Mouse (Mus musculus) inflammation-experienced regulatory T-cells, adult 6 months (primary cell): ENCODE results near the gene Fbxw11. TPM values are rescaled to one million over a fixed set of nuclear protein-coding genes. Genes with fewer than 3 reads are reported as not detected.
"Not testable (repeated sequence)": the region's sequence is repeated elsewhere in the genome, so short reads cannot be mapped to it uniquely, and the experiment has no call there.

Source experiments
- ATAC-seq: one replicate; pipeline ENCODE4 v1.8.0; 2017
- polyA plus RNA-seq, 3 experiments: library from polyadenylated mRNA; unstranded; fragments of 100-300 nt; shearing (Covaris generic); gene quantifications; one replicate each; pipeline ENCODE4 v1.2.1; 2017

The Fbxw11 gene
- polyA plus RNA-seq, 3 experiments from 2014 or later, result 20.0 to 28.6 (median 21.7) TPM

DNA sequence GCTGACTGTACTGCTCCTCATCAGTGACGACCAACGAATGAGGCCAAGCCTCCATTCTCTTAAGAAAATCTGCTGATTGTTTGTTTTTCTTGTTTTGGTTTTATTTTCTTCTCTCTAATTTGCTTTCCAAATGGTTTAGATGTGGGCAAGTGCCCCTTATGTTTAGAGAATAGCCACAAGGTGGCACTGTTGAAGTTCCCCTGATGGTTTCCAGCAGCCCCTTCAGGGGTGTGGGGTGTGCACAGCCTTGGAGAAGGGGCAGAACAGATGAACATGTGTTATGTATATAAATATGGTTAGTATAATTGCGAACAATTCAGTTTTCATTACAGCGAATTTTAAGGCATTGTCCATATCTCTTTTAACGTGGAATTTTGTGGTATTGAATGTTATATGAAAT, 71.7 kb downstream of the Fbxw11 start:
- ATAC-seq, result no peak

DNA sequence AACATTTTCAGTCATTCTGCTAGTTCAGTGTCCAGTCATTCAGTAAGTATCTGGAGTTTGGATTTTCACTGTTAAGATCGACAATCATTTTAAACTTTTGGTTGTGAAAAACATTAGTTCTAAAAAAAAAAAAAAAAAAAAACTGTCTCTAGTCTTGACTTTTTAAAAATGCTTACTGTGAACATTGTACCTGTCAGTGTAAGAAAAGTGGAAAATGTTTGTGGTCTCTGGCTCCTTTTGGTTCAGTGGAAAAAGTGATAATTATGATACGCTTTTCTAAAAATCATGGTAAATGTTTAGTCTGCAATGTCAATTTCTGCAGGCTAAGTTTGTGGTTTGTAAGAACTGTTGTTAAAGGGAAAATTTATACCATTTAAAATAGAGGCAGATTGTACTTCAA, 72.4 kb downstream of the Fbxw11 start:
- ATAC-seq, result peak; percentile 56

DNA sequence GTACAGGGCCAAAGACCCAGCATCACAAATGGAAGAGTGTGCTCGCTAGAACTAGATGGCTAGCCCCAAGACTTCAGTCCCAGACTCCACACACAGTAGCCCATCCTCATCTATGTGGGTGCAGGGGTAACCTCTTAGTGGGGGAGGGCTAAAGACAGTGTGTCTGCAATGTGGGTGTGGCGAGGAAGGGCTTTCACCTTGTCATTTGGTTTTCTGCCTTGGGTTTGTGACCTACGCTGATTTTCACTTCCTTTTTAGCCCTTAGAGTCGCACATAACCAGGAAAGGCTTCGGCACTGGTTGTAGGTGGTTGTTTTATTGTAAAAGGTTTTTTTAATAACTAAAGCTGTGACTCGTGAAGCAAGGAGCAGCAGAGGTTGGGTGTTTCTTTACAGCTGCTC, 73.0 kb downstream of the Fbxw11 start:
- peak; percentile 57 for ATAC-seq

DNA sequence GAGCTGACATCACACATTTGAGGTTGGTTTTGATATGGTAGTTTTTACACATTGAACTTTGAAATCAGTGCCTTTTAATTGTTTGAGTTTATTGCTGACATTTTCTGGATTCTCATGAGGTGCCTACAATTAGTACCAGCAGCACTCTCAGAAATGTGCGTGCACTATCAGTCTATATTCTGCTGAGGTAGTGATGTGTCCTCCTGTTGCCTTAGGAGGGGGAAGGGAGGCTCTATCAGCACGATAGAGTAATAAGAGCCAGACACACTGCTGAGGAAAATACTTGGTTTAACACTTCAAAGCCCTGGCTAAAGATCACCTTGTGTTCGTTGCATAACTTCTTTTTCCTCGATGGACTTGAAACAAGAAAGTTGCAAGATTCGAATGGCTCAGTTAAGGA, 73.4 kb downstream of the Fbxw11 start:
- ATAC-seq, result no peak

DNA sequence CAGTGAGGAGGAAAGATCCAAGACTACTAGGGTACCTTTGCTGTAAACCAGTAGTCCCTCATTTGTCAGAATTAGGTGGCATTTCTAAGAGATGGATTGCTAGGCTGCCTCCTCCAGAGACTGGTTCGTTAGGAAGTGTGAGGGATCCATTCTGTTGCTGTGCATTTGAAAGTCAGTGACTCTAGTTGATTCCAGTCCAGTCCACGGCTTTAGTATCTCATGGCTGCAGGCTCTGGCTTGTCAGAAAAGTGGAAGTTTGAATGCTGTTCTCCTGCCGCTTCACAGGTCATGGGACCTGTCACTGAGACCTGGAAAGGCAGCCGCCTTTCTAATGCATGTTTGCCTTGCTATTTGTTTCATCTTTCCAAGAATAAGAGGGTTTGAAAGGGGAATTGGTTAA, 74.4 kb downstream of the Fbxw11 start:
- ATAC-seq, result no peak

DNA sequence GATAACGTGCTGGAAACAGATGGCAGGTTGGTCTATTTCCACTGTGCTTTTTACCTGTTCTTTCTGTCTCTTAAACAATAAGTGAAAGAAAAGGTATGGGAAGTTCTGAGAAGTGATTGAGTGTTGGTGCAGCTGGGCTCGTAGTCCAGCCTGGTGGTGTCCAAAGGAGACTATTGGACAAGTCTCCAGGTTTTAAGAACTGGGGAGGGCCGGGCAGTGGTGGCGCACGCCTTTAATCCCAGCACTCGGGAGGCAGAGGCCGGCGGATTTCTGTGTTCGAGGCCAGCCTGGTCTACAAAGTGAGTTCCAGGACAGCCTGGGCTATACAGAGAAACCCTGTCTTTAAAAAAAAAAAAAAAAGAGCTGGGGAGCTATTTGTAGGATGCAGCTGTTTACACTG, 75.2 kb downstream of the Fbxw11 start:
- not testable (repeated sequence) for ATAC-seq

DNA sequence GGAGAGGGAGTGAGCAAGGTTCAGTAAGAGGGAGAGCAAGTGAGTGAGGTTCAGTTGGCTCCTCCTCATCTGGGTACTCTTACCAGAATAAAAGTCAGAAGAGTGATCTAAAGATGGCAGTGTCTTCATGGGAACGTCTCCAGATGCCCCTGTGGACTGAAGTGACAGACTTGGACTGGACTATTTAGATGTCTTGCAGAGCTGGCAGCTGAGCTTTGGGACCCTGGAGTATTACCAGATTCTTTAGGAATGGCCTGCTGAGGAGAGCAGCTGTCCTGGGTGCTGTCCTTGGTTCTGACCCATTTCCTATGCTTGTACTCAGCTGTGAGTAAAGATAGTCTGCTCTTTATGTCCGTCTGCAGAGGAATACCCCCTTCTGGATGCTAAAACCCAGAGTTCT, 75.8 kb downstream of the Fbxw11 start:
- no peak for ATAC-seq

DNA sequence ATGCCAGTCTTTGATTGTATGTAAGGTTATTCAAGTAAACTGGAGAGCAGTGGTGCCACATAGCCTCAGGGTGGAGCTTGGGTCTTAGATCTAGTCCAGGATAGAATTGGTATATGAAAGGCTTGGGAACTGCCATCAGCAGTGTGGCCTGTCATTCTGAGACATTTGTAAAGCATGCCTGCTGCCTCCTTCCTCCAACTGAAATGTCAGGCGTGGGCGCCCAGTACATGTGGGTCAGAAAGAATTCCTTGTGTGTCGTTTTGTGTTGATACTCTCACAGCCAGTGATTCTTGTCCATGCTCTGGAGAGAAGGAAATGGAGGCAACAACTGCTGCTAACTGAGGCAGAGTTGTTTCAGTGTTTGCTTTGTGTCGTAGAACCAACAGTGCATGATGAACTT, 76.5 kb downstream of the Fbxw11 start:
- no peak for ATAC-seq

DNA sequence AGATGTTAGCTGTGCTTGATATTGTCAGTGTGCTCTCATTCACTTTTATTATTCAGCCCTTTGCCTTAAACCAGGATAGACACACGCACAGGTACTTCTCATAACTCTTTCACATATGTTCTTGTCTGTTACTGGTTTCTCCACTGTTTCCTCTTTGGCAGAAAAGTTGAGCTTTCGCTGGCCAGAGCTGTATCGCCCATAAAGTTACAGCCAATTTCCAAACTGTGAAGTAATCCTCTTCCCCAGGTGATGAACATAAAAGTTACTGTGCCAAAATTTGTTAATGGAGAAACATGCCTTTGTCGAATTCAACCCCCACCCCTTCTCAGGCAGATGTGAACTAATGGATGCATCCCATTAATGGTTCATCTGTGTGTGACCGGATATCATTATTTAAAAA, 80.1 kb downstream of the Fbxw11 start:
- ATAC-seq, result no peak

DNA sequence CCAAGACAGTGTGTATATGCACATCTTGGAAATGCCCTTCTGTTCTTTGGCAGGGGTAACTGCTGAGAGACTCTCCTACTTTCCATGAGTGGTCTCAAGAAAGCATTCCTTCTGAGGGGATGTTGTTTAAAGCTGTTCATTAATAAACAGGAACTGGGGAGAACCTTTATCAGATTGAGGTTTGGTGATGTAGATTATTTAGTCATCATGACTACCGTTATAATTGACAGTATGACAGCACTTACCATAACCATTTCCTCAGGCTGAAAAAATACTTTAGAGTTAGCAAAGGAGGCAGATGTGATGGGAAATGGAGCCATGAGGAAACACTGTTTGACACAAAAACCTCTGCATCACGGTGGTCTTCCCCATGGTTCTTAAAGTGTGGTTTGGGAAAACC, 80.8 kb downstream of the Fbxw11 start:
- peak; percentile 41 for ATAC-seq

DNA sequence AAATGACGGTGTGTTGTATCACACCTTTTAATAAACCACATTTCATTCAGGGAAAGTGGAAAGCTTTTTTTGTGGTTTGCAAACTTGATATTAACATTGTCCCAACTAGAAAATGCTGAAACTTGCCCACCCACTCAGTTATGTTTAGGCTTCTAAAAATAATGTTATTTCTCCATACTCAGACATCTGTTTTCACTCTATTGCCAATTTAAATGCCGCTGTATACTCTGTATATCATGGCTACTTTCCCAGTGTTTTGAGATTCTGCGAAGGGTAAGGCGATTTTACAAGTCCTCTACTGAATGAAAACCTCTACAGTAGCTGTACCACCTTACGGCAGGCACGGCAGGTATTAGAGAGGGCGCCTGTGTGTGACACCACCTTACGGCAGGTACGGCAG, 82.6 kb downstream of the Fbxw11 start:
- no peak for ATAC-seq

DNA sequence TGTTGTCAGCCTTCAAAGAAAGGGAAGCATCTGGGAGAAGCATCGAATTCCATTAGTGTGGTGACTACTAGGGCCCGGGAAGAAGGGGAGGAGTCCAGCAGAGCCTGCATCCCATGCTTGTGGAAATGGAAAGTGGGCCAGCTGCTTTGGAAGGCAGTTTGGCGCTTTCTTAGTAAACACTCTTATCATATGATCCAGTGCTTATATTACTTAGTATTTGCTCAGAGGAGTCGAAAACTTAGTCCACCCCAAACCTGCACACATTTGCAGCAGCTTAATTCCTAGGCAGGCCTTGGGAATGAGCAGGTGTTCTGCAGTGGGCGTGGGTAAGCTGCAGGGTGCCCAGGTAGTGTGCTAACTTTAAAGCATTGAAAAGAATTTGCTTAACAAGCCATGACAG, 89.9 kb downstream of the Fbxw11 start:
- ATAC-seq, result no peak

DNA sequence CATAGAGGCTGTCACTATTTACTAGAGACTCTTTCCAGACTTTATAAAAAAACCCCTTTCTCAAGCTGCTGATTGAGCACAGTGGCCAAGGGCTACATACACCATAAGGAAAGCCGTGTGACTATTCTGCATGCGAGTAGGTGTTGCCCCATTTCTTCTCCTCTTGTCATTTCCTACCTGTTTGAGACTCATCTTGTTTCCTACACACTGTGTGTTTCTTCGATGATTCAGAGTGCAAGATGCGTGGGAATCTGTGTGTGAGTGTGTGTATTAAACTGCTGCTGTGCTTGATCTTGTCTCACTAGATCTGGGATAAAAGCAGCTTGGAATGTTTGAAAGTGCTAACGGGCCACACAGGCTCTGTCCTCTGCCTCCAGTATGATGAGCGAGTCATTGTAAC, 90.7 kb downstream of the Fbxw11 start:
- ATAC-seq, result peak; percentile 54

DNA sequence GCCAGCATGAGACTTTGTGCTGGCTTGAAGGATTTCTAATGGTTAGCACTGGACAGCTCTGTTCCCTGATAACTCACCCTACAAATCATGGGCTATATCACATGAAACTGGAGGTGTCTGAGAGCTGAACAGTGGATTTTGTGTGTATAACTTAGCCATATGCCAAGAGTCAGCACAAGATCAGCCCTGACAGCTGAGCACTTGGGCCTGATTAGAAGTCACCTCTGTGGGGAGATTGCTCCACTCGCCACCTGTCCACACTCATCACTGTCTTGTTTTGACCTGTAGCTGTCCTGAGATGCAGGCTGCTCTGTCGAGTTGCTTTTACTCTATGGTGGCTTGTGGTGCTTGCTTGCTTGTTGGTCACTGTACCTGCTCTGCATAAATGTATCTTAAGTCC, 93.8 kb downstream of the Fbxw11 start:
- no peak for ATAC-seq

DNA sequence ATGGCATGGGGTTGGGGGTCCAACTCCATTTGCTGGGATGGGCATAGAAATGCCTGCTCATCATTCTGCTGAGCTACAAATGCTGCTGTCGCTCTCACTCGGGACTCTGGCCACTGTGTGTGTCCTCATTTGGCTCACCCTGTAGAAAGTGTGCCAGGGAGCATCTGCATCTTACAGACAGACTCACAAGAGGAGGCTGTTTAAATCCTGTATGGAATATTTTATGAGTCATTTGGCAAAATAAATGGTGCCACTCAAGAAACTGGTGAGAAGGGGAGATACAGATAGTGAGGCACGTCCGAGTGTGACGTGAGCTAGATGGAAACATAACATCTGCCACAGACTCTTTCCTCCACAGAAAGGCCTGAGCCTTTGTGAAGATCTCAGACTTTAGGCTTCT, 95.2 kb downstream of the Fbxw11 start:
- no peak for ATAC-seq

DNA sequence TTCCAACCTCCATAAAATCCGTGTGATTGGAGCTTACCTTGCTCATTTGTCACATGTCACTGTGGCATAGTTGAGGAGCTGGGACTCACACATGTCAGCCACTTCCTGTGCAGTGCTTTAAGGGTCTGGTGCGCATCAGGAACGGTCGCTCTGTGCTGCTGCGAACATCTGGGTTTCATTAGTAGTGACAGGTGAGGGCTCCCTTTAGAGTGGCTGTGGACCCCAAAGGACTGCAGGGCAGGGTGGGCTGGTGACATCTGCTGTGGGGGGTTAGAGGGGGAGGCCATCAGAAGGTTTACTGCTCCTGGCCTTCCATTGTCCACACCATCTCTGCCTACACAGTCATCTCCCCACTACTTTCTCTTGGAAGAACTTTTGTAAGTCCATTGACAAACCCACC, 101.4 kb downstream of the Fbxw11 start:
- no peak for ATAC-seq

DNA sequence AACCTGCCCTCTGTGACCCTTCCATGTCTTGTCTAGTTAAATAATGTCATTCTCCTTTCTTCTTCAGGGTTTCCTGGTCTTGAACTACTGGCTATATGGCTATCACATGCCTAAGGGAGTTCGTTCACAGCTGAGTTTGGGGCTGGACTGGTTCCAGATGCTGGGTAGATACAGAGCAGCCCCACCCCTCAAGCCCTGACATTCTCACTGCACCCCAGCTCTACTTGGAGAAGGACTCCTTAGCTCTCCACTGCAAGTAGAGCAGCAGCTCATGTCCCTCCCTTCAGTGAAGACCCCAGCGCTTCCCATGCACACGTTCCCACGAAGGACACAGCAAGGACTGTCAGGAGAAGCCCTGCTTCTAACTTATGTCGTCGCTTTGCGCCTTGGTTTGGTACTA, 101.9 kb downstream of the Fbxw11 start:
- no peak for ATAC-seq

DNA sequence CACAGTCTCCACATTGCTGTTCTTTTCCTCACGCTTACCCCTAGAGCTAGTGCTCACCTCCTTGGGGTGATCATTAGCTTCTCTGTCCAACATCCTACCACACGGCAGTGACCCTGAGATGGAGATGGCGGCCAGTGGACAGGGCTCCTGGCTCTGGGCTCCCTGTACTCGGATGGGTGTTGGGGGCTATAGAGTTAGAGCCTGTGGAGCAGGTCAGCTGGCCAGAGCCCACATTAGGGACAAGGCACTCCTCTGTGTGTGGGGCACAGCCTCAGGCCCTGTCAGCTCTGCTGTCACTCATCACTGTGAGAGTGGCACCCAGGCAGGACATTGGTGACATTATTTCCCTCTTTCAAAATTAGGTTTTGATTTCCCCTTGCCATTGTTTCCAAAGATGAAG, 102.9 kb downstream of the Fbxw11 start:
- ATAC-seq, result no peak

DNA sequence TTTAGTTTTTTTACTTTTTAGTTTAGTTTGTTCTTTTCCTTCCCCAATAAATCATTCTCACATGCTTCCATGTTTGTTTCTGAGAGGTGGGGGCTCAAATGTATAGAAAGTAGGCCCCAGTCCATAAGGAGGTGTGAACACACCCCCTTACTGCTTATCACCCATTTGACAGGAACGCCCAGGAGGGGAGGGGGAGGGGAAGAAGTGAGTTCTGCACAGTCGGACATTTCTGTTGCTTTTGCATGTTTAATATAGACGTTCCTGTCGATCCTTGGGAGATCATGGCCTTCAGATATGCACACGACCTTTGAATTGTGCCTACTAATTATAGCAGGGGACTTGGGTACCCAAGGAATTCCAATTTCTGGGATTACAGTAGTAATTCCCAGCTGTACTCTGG, 103.5 kb downstream of the Fbxw11 start:
- ATAC-seq, result no peak

DNA sequence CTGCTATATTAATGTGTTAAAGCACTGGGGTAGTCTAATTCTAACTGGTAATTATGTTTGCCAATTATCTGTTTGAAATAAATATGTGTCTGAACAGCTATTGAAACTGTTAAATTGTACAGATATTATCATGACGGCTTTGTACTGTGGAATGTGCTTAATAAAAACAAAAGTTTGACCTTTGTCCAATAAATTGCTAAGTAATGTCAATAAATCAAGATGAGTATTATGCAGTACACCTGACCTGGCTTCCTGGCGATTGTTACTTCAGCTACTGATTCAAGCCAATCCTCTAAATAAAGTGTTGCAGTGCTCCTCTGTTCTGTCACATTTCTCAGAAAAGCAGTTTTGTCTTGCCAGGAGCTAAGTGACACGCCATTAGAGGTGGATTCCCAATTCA, 104.0 kb downstream of the Fbxw11 start:
- no peak for ATAC-seq

DNA sequence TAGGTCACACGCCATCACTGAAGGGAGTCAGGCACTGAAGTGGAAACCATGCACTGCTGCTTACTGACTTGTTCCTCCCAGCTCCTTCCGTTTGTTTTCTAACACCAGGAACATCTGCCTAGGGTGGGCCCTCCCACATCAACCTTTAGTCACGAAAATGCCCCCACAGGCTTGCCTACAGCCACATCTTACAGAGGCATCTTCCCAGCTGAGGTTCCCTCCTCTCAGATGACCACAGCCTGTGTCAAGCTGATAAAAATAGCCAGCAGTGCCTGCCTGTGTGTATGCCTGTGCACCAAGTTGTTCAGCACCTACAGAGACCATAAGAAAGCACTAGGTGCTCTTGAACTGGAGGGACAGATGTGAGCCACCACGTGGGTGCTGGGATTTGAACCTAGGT, 106.3 kb downstream of the Fbxw11 start:
- no peak for ATAC-seq

DNA sequence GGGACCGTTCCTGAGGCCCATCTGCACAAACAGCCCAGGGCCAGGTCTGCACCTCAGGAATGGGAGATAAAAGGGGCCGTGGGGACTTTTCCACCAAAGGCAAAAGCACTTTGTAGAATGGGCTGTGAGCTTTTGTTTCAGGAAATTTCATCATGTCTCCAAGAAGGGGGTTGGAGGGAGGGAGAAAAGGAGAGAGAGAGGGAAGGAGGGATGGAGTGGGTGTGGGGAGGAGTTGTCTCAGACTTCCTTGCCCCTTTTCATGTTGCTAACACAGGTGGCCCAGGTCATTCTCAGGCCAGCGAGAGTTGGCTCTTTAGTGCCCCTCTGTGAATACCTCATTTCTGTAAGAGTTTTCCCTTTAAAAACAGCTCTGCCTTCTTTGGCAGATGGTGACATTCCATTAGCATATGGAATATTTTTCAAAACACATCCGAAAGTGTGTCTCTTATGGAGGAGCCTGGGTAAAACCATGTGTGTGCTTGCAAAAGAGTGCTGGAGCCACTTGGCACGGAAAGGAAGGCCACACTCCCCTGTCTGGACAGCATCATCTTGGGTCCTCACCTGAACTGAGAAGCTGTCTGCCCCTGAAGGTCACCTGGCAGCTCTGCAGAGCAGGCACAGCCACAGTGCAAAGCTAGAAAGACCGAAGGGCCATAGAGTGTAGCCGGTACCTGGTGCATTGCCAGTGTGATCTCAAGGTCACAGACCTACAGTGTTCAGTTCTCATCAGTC, 109.5 kb downstream of the Fbxw11 start:
- no peak for ATAC-seq

DNA sequence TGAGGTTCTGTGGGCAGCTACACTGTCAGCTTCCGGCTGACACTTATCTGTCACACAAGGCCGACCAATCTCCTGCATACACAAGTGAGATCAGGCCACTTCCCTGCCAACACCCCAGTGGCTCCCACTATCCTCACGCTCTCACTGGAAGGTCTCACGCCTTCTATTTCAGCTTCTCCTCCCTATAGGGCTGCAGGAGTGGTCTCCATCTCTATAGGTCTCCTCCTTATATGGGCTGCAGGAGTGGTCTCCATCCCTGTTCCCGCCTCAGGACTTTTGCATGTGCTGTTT, 110.0 kb downstream of the Fbxw11 start:
- no peak for ATAC-seq

DNA sequence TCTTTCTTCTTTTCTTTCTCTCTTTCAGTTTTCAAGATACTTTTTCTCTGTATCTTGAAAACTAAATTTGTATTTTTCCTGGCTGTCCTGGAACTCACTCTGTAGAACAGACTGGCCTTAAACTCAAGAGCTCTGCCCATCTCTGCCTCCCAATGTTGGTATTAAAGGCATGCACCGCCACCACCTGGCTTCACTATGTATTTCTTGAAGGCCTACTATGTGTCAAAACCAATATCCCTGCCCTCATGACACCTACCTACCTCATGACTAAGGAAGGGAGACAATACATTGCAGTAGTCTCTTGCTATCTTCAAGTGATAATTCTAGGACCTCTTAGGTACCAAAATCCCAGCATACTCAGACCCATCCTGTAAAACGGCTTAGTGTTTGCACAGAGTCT, 110.8 kb downstream of the Fbxw11 start:
- no peak for ATAC-seq

DNA sequence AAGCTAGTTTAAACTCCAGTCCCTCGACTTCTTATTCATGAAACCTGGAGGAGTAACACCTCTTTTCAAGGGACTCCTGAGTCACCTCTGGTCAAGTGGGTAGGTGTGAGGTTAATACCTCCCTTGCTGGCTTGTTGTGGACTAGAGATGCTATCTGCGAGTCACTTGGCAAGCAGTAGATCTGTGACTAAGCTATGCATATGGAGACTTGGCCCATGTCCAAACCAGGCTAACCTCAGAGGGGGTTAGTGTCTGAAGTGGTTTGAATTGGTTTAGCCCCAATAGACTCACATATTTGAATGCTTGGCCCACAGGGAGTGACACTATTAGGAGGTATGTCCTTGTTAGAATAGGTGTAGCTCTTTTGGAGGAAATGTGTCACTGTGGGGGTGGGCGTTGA, 120.2 kb downstream of the Fbxw11 start:
- peak; percentile 52 for ATAC-seq
